Mouse (Mus musculus) cerebellum, adult (tissue): Measurements from ENCODE around the gene Usp37.
A peak's percentile ranks its signal among the peaks of the same experiment; 100 is the strongest.

Experiments
- ATAC-seq: cut with Nextera tagmentation; 2 replicates; pipeline ENCODE4 v1.9.2; 2017; ENCODE audit warnings: mild to moderate bottlenecking, moderate library complexity, mixed read lengths; ENCODE audit not compliant: insufficient number of reproducible peaks, low FRiP score, low TSS enrichment

The Usp37 gene

GRCm38 (mm10) chr1:74501106-74501505 is 43.0 kb downstream of the Usp37 start:
- ATAC-seq: no peak

- ATAC-seq: no peak
Observed at GRCm38 (mm10) chr1:74485792-74486191, 58.3 kb downstream of the Usp37 start.

- ATAC-seq: no peak
Observed at GRCm38 (mm10) chr1:74460273-74460672, 83.8 kb downstream of the Usp37 start.

- no peak for ATAC-seq
Observed at GRCm38 (mm10) chr1:74452611-74453045, 91.5 kb downstream of the Usp37 start.

GRCm38 (mm10) chr1:74444538-74444937 is 99.5 kb downstream of the Usp37 start:
- no peak for ATAC-seq

DNA sequence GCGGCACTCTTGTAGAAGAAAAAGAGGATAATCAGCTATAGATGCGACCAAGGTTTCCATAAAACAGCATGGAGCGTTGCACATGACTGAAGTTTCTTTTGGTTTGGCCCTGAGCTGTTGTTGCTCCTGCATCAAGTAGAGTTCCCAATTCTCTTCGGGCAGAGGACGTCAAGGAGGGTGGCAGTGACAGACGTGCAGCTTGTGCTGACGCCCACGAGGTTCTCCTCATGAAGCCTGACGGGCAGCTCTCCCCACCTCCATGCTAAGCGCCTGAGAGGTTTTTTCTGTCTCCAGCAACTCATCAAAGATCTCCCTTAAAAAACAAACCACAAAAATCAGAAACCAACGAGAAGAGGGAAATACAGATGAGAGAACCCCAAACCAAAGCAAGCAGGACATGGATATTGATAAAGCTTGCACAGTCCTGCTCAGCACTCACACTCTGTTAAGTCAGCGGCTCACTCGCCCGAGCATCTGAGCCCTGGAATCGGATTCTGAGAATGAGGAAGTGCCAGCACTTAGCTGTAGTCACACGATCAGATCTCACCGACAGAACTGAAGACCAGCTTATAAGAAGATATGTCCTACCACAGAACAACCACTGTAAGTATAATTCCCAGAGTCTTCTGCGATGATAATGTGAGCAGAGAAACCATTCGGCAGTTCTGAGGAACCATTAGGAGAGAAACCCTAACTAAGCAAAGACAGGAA is 104.8 kb downstream of the Usp37 start:
- no peak for ATAC-seq

DNA sequence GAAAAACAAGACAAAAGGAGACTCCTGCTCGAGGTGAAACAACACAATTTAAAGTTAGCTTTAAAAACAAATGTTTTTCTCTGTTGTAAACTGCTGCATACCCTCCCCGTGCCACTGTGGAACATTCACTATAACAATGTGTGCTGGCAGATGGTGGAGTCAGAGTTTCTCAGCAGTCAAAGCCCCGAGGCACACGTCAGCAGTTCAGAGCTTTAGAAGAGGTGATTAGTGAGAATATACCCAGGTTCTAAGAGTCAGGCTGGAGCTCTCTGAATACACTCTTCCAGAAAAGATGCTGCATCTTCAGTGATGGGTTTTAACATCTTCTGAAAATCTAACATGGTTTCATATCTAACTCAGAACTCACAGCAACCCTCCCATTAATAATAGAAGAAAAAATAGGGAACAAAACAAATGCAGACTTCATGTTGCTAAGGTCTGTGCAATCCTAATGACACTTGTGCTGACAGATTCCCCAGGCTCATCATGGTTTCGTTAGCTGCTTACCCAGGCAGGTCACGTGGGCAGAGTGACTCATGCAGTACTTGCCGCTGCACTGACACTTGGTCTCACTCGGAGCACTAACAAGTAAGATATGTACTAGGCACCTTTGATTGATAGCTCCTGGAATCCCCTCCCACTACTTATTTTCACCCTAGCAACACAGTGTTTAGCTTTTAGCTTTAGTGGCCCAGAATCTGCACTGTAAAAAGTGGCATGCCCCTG is 106.2 kb downstream of the Usp37 start:
- ATAC-seq: no peak

DNA sequence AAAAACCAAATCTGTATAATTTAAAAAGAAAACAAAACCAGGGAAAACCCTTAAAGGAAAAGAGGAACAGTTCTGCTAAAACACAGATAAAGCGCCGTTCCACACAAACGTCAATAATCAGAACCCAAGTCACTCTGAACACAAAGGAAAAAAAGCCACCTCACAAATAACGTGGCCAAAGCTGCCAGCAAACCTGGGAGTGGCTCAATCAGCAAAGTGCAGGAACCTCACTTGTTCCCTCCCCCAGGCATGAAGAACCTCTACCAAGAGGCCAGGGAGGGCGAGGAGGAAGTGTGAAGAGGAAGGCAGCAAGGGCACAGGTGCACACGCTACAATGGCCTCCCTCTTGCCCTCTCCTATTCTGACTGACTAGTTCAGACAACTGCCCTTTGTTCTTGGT is 108.5 kb downstream of the Usp37 start:
- no peak for ATAC-seq

DNA sequence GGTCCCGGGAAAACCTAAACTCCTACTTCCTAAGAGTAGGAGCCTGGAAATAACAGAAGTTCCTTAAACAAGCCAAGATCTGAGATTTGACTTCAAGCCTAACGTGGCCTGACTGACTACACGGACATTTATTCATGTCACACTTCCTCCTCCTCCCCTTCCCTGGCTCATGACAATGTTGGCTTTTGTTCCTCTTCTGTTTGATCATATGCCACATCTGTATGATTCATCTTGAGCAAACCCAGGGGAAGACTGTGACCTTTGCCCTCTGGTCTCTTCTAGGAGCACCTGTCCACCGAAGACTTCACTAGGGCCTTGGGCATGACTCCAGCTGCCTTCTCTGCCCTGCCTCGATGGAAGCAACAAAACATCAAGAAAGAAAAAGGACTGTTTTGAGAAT is 109.5 kb downstream of the Usp37 start:
- ATAC-seq: no peak

- no peak for ATAC-seq
Observed at GRCm38 (mm10) chr1:74433220-74433619, 110.9 kb downstream of the Usp37 start.

DNA sequence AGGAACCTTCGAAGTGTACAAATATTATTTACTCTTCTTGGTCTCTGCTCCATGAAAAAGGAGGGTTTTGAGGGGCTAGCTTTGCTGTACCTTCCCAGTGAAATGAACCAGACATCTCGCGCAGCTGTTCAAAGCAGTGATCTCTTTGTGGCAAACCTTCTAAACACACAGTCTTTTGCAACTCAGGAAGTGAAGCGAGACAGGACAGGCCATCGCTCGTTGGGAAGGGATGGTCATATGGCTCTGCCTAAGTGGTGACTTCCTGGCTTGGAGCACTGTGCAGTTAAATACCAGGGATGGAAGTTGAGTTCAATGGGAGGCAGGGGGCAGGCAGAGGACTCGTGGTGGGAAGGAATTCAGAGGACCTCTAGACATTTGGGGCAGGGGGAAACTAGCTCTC is 118.2 kb downstream of the Usp37 start:
- ATAC-seq: no peak

- no peak for ATAC-seq
Observed at GRCm38 (mm10) chr1:74423147-74423546, 120.9 kb downstream of the Usp37 start.

- no peak for ATAC-seq
Observed at GRCm38 (mm10) chr1:74419440-74419794, 124.7 kb downstream of the Usp37 start.

- no peak for ATAC-seq
Observed at GRCm38 (mm10) chr1:74418747-74419439, 125.2 kb downstream of the Usp37 start.

GRCm38 (mm10) chr1:74415143-74415542 is 128.9 kb downstream of the Usp37 start:
- peak; percentile 53; the same call in 1 of the 2 replicates for ATAC-seq

- no peak for ATAC-seq
Observed at GRCm38 (mm10) chr1:74412711-74413110, 131.4 kb downstream of the Usp37 start.

DNA sequence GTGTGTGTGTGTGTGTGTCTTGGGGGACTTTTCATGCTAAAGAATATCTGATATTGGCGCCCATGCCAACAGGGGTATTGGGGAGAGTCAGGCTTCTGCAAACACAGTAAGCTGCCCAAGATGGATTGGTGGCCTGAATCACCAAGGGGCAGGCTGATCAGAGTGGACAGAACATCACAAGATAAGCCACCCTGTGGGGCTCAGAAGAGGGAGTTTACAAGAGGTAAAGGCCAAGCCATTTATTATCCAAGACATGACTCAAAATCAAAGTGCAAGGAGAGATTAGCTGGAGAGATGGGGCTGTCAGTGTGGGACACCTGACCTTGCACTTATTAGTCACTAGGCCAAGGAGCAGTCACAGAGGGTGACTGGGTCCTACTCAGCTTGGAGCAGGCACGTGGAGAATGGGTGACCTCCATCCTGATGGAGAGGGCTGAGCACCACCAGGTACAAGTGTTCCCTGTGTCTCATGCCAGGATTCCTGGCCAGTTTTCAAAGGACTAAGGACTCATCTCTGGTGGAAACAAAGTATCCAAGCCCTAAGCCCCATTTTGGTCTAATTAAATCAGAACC is 132.2 kb downstream of the Usp37 start:
- ATAC-seq: no peak

GRCm38 (mm10) chr1:74408589-74409504 is 135.2 kb downstream of the Usp37 start, which contains the start of gene Vil1:
Gene Vil1, plus strand, starts transcription at chr1:74409376.
- ATAC-seq: no peak

DNA sequence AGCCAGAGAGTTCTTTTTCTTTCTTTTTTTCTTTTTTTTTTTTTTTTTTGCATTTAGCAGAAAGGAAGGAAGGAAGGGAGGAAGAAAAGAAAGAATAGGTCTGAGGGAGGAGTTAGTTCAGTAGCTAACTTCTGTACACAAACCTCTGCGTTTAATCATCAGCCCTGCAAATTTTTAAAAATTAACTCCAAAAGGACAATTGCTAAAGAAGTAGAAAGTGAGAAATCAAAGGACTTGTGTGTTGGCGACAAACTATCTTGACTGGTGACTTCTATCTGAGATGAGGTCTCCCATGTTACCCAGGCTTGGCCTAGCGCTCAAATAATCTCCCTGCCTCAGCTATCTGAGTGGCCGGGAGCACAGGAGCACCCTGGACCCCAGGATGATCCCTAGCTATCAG is 139.9 kb downstream of the Usp37 start:
- no peak for ATAC-seq
